Mouse (Mus musculus): Measurements from ENCODE around the gene Crybb3. TPM values are rescaled to one million over a fixed set of nuclear protein-coding genes. Genes with fewer than 3 reads are reported as not detected.

The Crybb3 gene
- polyA plus RNA-seq, 1 experiment from 2014 or later: 1.1 TPM

- peak; percentile 64 for DNase-seq
- Histone ChIP-seq H3K4me2 (peak overlapping the region; percentile 23; the same call in 1 of the 2 replicates), H3K9ac (no peak overlapping the region), H3K9me3 (ENCODE audit: low read depth, low read length) (no peaks in the 10 kb centered on the region), H3K4me3 (ENCODE audit: low read depth, low read length) (no peak overlapping the region), H3K27ac (ENCODE audit: low read depth) (peak overlapping the region; percentile 67), H3K36me3 (ENCODE audit: insufficient read depth) (no peaks in the 10 kb centered on the region), H3K4me1 (ENCODE audit: insufficient read depth) (peaks cover 17% of the 10 kb centered on the region), H3K27me3 (ENCODE audit: insufficient read depth, low read length) (no peaks in the 10 kb centered on the region)
- 35% methylated on average over 10 of the region's 10 CpGs for WGBS
- ATAC-seq (ENCODE audit: insufficient read depth): peak; percentile 66
- TF ChIP-seq CTCF (IDR thresholded peaks at IDR 0.05; ENCODE audit: low read depth): no peak
Measured at GRCm38 (mm10) chr5:113035094-113036047, 46.0 kb downstream of the Crybb3 start.

GRCm38 (mm10) chr5:113031201-113031754 lies 50.1 kb downstream of the Crybb3 start:
- H3K9ac ChIP-seq: no peak overlapping the region
- H3K4me3 ChIP-seq (ENCODE audit: low read depth, low read length): no peak overlapping the region
- no peak for TF ChIP-seq CTCF (IDR thresholded peaks at IDR 0.05; ENCODE audit: low read depth)
- no peak overlapping the region for H3K4me2 ChIP-seq
- no peak for ATAC-seq (ENCODE audit: insufficient read depth)
- no peak overlapping the region for H3K27ac ChIP-seq (ENCODE audit: low read depth)
- H3K27me3 ChIP-seq (ENCODE audit: insufficient read depth, low read length): no peaks in the 10 kb centered on the region
- no peaks in the 10 kb centered on the region for H3K9me3 ChIP-seq (ENCODE audit: low read depth, low read length)
- DNase-seq: no peak
- no peaks in the 10 kb centered on the region for H3K36me3 ChIP-seq (ENCODE audit: insufficient read depth)
- peaks cover 15% of the 10 kb centered on the region for H3K4me1 ChIP-seq (ENCODE audit: insufficient read depth)
- 62% methylated on average over 15 of the region's 15 CpGs for WGBS

- no peak overlapping the region for H3K27ac ChIP-seq (ENCODE audit: low read depth)
- H3K9me3 ChIP-seq (ENCODE audit: low read depth, low read length): no peaks in the 10 kb centered on the region
- DNase-seq (peak; percentile 87), ATAC-seq (ENCODE audit: insufficient read depth) (no peak)
- no peak for TF ChIP-seq CTCF (IDR thresholded peaks at IDR 0.05; ENCODE audit: low read depth)
- no peaks in the 10 kb centered on the region for H3K36me3 ChIP-seq (ENCODE audit: insufficient read depth)
- H3K9ac ChIP-seq: no peak overlapping the region
- WGBS: 42% methylated on average over 3 of the region's 3 CpGs
- H3K4me2 ChIP-seq: no peak overlapping the region
- H3K27me3 ChIP-seq (ENCODE audit: insufficient read depth, low read length): no peaks in the 10 kb centered on the region
- peaks cover 7% of the 10 kb centered on the region for H3K4me1 ChIP-seq (ENCODE audit: insufficient read depth)
- H3K4me3 ChIP-seq (ENCODE audit: low read depth, low read length): no peak overlapping the region
Measured at GRCm38 (mm10) chr5:113030082-113030481, 51.3 kb downstream of the Crybb3 start.

- no peak overlapping the region for H3K27ac ChIP-seq (ENCODE audit: low read depth)
- no peak overlapping the region for H3K9ac ChIP-seq
- no peak overlapping the region for H3K4me2 ChIP-seq
- ATAC-seq (ENCODE audit: insufficient read depth) (no peak), DNase-seq (no peak)
- H3K36me3 ChIP-seq (ENCODE audit: insufficient read depth): no peaks in the 10 kb centered on the region
- no peaks in the 10 kb centered on the region for H3K9me3 ChIP-seq (ENCODE audit: low read depth, low read length)
- H3K4me3 ChIP-seq (ENCODE audit: low read depth, low read length): no peak overlapping the region
- WGBS: 58% methylated on average over 5 of the region's 5 CpGs
- no peaks in the 10 kb centered on the region for H3K27me3 ChIP-seq (ENCODE audit: insufficient read depth, low read length)
- H3K4me1 ChIP-seq (ENCODE audit: insufficient read depth): peaks cover 5% of the 10 kb centered on the region; the same call in 1 of the 2 replicates
- no peak for TF ChIP-seq CTCF (IDR thresholded peaks at IDR 0.05; ENCODE audit: low read depth)
Measured at GRCm38 (mm10) chr5:113026706-113027105, 54.7 kb downstream of the Crybb3 start.

Other genes starting within 250 kb of the Crybb3 start
- 0.70 and 0.80 TPM in 2 replicates for gene Myo18b, start 185.2 kb downstream of the Crybb3 start, polyA plus RNA-seq (2014; fragmentation: Nextera tagmentation; extraction: Ambion mirVana)
- 14.1 and 15.0 TPM in 2 replicates for gene Grk3, start 65.8 kb downstream of the Crybb3 start, polyA plus RNA-seq (2014; fragmentation: Nextera tagmentation; extraction: Ambion mirVana)
- not detected in 2 replicates for gene Crybb2, start 11.5 kb downstream of the Crybb3 start, polyA plus RNA-seq (2014; fragmentation: Nextera tagmentation; extraction: Ambion mirVana)
- 6.9 TPM in 2 replicates for gene 2900026A02Rik, start 139.7 kb upstream of the Crybb3 start, polyA plus RNA-seq (2014; fragmentation: Nextera tagmentation; extraction: Ambion mirVana)
- gene Tmem211, start 145.3 kb upstream of the Crybb3 start, polyA plus RNA-seq (2014; fragmentation: Nextera tagmentation; extraction: Ambion mirVana): not detected in 2 replicates
- 3.8 and 5.2 TPM in 2 replicates for gene Sgsm1, start 229.2 kb upstream of the Crybb3 start, polyA plus RNA-seq (2014; fragmentation: Nextera tagmentation; extraction: Ambion mirVana)